Mouse (Mus musculus): ENCODE measurements around the gene Zfp503. TPM values are rescaled to one million over a fixed set of nuclear protein-coding genes. Genes with fewer than 3 reads are reported as not detected.

Zfp503 gene
- polyA plus RNA-seq, 1 experiment from 2014 or later, result 39.5 TPM

DNA sequence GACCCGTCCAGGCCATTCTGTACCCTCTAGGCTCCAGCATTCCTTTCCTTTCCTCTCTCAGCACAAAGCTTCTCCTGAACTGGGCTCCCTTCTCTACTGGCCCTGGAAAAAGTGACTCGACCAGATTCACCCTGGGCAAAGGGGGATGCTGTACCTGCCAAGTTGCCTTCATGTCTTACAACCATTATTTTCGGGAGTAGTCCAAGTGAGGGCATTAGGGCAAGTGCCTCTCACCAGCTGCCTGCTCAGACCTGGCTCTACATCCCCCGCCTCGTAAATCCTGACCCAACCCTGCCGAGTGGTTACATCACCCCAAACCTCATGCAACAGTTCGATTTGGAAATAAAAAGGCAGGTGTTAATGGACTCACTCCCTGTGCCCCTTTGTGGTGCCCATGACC is 36.9 kb downstream of the Zfp503 start:
- H3K27ac ChIP-seq, result peak overlapping the region; percentile 82

DNA sequence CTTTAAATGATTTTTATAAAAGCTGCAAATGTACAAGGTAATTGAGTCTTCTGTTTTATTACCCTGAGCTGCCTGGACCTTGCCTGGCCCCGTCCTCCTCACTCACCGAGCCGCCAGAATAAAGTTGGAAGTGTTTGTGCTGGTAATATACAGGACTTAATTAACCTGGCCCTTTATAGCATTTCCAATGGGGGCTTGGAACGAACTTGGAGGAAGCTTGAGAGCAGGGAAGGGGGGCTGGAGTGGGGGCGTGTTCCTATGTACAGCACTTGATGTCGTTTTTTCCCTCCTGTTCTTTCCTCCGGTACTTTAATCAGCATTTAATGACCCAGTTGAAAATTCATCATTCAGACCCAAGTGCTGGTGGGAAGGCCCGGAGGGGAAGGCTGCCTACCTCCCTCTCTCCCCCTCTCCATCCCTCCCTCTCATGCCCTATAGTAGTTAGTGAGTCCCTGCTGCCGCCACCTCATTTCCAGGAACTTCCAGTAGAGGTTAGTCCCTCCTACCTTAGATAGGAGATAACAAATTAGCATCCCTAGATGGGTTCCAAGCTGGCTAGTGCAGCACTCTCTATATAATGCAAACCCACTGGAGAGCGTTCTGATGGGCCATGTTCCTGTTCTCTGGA is 37.4 kb downstream of the Zfp503 start:
- Histone ChIP-seq H3K4me1 (peaks cover 22% of the 10 kb centered on the region), H3K4me2 (peak overlapping the region; percentile 12; the same call in 1 of the 2 replicates), H3K9ac (no peak overlapping the region), H3K9me3 (replicated peaks) (no peaks in the 10 kb centered on the region), H3K4me3 (replicated peaks) (no peak overlapping the region), H3K27me3 (no peaks in the 10 kb centered on the region), H3K27ac (peak overlapping the region; percentile 82), H3K36me3 (no peaks in the 10 kb centered on the region)
- WGBS, result 24% methylated on average over 10 of the region's 10 CpGs
- ATAC-seq (replicated peaks; ENCODE audit: low FRiP score), result peak; percentile 87

More for the DNA sequence above, 36.9 kb downstream of the Zfp503 start:
- H3K4me3 ChIP-seq (replicated peaks), result no peak overlapping the region
- peak overlapping the region; percentile 12; the same call in 1 of the 2 replicates for H3K4me2 ChIP-seq
- ATAC-seq (replicated peaks; ENCODE audit: low FRiP score), result peak; percentile 46
- H3K9me3 ChIP-seq (replicated peaks), result no peaks in the 10 kb centered on the region
- H3K27me3 ChIP-seq, result peaks cover 2% of the 10 kb centered on the region; the same call in 1 of the 2 replicates
- 28% methylated on average over 7 of the region's 7 CpGs for WGBS
- H3K9ac ChIP-seq, result no peak overlapping the region
- H3K4me1 ChIP-seq, result peaks cover 22% of the 10 kb centered on the region
- no peaks in the 10 kb centered on the region for H3K36me3 ChIP-seq

DNA sequence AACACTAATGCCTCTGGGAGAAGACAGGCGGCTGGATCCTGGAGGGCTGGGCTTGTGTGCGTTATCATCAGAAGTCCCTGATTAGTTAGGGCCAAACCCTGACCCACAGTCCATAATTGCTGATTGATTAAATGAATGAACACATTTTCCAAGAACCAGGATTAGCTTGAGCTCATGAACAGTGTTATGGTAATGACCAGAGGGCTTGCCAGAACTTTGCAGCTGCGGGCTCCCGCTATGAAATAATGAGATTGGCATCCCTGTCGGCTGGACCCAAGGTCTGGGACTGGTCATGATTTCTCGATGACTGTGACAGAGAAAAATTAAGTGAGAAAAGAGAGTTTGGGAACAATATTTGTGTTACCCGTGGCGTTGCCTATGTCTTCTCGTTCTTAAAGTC is 44.5 kb downstream of the Zfp503 start:
- no peaks in the 10 kb centered on the region for H3K9me3 ChIP-seq (replicated peaks)
- H3K9ac ChIP-seq, result no peak overlapping the region
- no peak for ATAC-seq (replicated peaks; ENCODE audit: low FRiP score)
- 88% methylated on average over 9 of the region's 9 CpGs for WGBS
- no peaks in the 10 kb centered on the region for H3K36me3 ChIP-seq
- no peak overlapping the region for H3K4me2 ChIP-seq
- H3K27me3 ChIP-seq, result no peaks in the 10 kb centered on the region
- H3K4me1 ChIP-seq, result no peaks in the 10 kb centered on the region
- no peak overlapping the region for H3K27ac ChIP-seq
- H3K4me3 ChIP-seq (replicated peaks), result no peak overlapping the region

DNA sequence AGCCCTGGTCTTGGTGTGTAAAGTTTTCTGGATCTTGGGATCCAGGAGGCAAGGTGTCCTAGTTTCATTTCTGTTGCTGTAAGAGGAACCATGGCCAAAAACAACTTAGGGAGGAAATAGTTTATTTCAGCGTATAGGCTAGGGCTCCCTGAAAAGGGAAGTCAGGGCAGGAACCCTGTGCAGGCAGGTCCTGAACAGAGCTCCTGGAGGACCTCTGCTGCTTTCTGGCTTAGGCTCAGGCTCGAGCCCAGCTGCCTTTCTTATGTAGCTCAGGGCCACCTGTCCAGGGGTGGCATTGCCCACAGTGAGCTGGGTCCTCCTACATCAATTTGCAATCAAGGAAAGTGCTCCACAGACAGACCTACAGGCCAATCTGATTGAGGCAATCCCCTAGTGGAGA is 47.8 kb downstream of the Zfp503 start:
- no peak overlapping the region for H3K27ac ChIP-seq
- no peak overlapping the region for H3K4me2 ChIP-seq
- H3K4me1 ChIP-seq, result peaks cover 5% of the 10 kb centered on the region; the same call in 1 of the 2 replicates
- no peaks in the 10 kb centered on the region for H3K36me3 ChIP-seq
- no peak for ATAC-seq (replicated peaks; ENCODE audit: low FRiP score)
- H3K9me3 ChIP-seq (replicated peaks), result no peaks in the 10 kb centered on the region
- 0 out of 2 replicates have a peak, but pooled peaks cover 2% of the 10 kb centered on the region for H3K27me3 ChIP-seq
- H3K4me3 ChIP-seq (replicated peaks), result no peak overlapping the region
- 57% methylated on average over 2 of the region's 2 CpGs for WGBS
- no peak overlapping the region for H3K9ac ChIP-seq

DNA sequence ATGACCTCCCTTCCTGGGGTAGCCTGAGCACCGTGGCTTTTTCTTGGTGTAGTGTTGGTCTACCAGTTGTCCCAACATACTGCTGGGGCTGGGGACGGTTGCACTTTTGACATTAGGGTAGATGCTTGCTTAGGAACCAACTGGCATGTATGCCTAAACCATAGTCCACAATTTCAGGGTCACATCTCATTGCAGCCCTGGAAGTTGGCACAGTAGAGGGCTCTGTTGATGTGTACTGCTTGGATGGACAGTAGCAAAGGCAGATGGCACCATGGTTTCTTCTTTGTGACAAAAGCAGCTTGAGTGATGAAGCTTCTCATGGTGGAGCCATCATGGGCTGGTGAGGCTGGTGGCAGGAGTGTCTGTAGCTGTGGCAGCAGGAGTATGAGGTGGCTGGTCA is 52.3 kb downstream of the Zfp503 start:
- Histone ChIP-seq H3K4me2 (no peak overlapping the region), H3K9ac (no peak overlapping the region), H3K4me3 (replicated peaks) (no peak overlapping the region), H3K27ac (no peak overlapping the region), H3K27me3 (0 out of 2 replicates have a peak, but pooled peaks cover 2% of the 10 kb centered on the region), H3K36me3 (no peaks in the 10 kb centered on the region), H3K9me3 (replicated peaks) (no peaks in the 10 kb centered on the region), H3K4me1 (peaks cover 8% of the 10 kb centered on the region; the same call in 1 of the 2 replicates)
- 93% methylated on average over 2 of the region's 2 CpGs for WGBS
- ATAC-seq (replicated peaks; ENCODE audit: low FRiP score), result no peak

DNA sequence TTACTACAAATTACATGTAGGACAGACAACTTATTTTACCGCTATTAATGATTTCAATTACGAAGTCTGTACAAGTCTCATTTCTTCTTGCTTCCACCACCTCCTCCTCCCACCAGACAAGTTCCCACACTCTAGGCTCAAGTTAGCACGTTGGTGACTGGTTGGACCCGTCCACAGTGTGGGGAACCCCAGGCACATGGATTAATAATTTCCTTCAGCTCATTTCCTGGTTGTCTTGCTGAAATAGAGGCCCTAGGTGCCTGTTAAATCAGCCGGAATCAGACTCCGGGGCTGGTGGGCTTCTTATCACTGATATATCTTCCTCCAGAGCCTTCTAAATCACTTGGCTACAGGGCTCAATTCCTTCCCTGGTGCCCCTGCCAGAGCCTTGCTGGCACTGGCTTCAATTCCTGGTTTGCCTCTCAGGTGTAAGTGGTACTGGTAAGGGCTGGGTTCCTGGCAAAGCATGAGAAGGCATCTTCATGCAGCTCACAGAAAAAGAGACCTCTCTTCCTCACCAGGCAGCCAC is 53.2 kb downstream of the Zfp503 start:
- 58% methylated on average over 6 of the region's 6 CpGs for WGBS
- Histone ChIP-seq H3K9ac (no peak overlapping the region), H3K36me3 (no peaks in the 10 kb centered on the region), H3K4me1 (peaks cover 8% of the 10 kb centered on the region; the same call in 1 of the 2 replicates), H3K27ac (peak overlapping the region; percentile 13; the same call in 1 of the 2 replicates), H3K4me3 (replicated peaks) (no peak overlapping the region), H3K27me3 (0 out of 2 replicates have a peak, but pooled peaks cover 2% of the 10 kb centered on the region), H3K4me2 (no peak overlapping the region), H3K9me3 (replicated peaks) (no peaks in the 10 kb centered on the region)
- ATAC-seq (replicated peaks; ENCODE audit: low FRiP score), result no peak

Small RNA genes within 50 kb of the gene (microRNA-seq; reads per million reads assigned to microRNA genes)
- not detected for gene Gm27532

Other genes starting within 250 kb of the Zfp503 start
- 8.8 and 9.5 TPM in 2 replicates for gene Samd8, start 239.1 kb downstream of the Zfp503 start, polyA plus RNA-seq (2015; fragmentation: Nextera tagmentation; extraction: Ambion mirVana)
- 0.38 TPM in 1 of 2 replicates, not detected in the other for gene Dusp13, start 238.4 kb downstream of the Zfp503 start, polyA plus RNA-seq (2015; fragmentation: Nextera tagmentation; extraction: Ambion mirVana)
- 318 and 328 TPM in 2 replicates for gene Vdac2, start 164.4 kb downstream of the Zfp503 start, polyA plus RNA-seq (2015; fragmentation: Nextera tagmentation; extraction: Ambion mirVana)
- gene Comtd1, start 140.6 kb downstream of the Zfp503 start, polyA plus RNA-seq (2015; fragmentation: Nextera tagmentation; extraction: Ambion mirVana), result 26.2 TPM in 2 replicates
- 0.90 and 1.1 TPM in 2 replicates for gene Lrmda, start 30.1 kb upstream of the Zfp503 start, polyA plus RNA-seq (2015; fragmentation: Nextera tagmentation; extraction: Ambion mirVana)

Data from kidney, embryonic 15.5 days (tissue).